Mouse (Mus musculus): ENCODE measurements around the gene Cdkn3. TPM values are rescaled to one million over a fixed set of nuclear protein-coding genes. Genes with fewer than 3 reads are reported as not detected.
"Not testable (repeated sequence)": the region's sequence is repeated elsewhere in the genome, so short reads cannot be mapped to it uniquely, and the experiment has no call there.

The Cdkn3 gene
- under 1 TPM; 0.46 TPM for total RNA-seq (2021)
- long read RNA-seq, experiment 1, partial matches to known transcripts = 0 of 4 reads
- long read RNA-seq, experiment 1, other reads (novel, unspliced or antisense) = 4 of 4 reads
- long read RNA-seq, experiment 2, partial matches to known transcripts = 0 of 3 reads
- long read RNA-seq, experiment 2, other reads (novel, unspliced or antisense) = 3 of 3 reads

GRCm38 (mm10) chr14:46760355-46761029 is at the start of gene Cdkn3:
TSS of gene Cdkn3 (plus strand) at chr14:46760541.
- DNase-seq = peak; percentile 93

GRCm38 (mm10) chr14:46718483-46718922 is 41.8 kb upstream of the Cdkn3 start:
- DNase-seq = no peak

GRCm38 (mm10) chr14:46722031-46722430 is 38.3 kb upstream of the Cdkn3 start:
- no peak for DNase-seq

- DNase-seq = no peak
These were observed 36.5 kb upstream of the Cdkn3 start for GRCm38 (mm10) chr14:46723828-46724227.

GRCm38 (mm10) chr14:46724941-46725340 is 35.4 kb upstream of the Cdkn3 start:
- no peak for DNase-seq

- DNase-seq = no peak
These were observed 34.6 kb upstream of the Cdkn3 start for GRCm38 (mm10) chr14:46725743-46726142.

GRCm38 (mm10) chr14:46734262-46734661 is 26.1 kb upstream of the Cdkn3 start:
- no peak for DNase-seq

- DNase-seq = no peak
These were observed 25.4 kb upstream of the Cdkn3 start for GRCm38 (mm10) chr14:46734761-46735455.

GRCm38 (mm10) chr14:46736366-46736765 is 24.0 kb upstream of the Cdkn3 start:
- no peak for DNase-seq

GRCm38 (mm10) chr14:46737346-46737745 is 23.0 kb upstream of the Cdkn3 start:
- not testable (repeated sequence) for DNase-seq

GRCm38 (mm10) chr14:46742674-46743073 is 17.7 kb upstream of the Cdkn3 start:
- no peak for DNase-seq

- DNase-seq = no peak
These were observed 14.9 kb upstream of the Cdkn3 start for GRCm38 (mm10) chr14:46745413-46745812.

GRCm38 (mm10) chr14:46754371-46754770 is 6.0 kb upstream of the Cdkn3 start:
- DNase-seq = not testable (repeated sequence)

GRCm38 (mm10) chr14:46755851-46756250 is 4.5 kb upstream of the Cdkn3 start:
- DNase-seq = no peak

- DNase-seq = no peak
These were observed 2.6 kb upstream of the Cdkn3 start for GRCm38 (mm10) chr14:46757736-46758135.

- DNase-seq = no peak
These were observed 379 bp upstream of the Cdkn3 start for GRCm38 (mm10) chr14:46759970-46760354.

GRCm38 (mm10) chr14:46761186-46761585 is 845 bp downstream of the Cdkn3 start:
- no peak for DNase-seq

GRCm38 (mm10) chr14:46767116-46767515 is 6.8 kb downstream of the Cdkn3 start:
- no peak for DNase-seq

GRCm38 (mm10) chr14:46770036-46770435 is 9.7 kb downstream of the Cdkn3 start:
- no peak for DNase-seq

GRCm38 (mm10) chr14:46778756-46779155 is 18.4 kb downstream of the Cdkn3 start:
- DNase-seq = no peak

- DNase-seq = no peak
These were observed 18.9 kb downstream of the Cdkn3 start for GRCm38 (mm10) chr14:46779217-46779616.

- DNase-seq = no peak
These were observed 20.7 kb downstream of the Cdkn3 start for GRCm38 (mm10) chr14:46781086-46781485.

GRCm38 (mm10) chr14:46782187-46782828 is 22.0 kb downstream of the Cdkn3 start:
- DNase-seq = no peak

Data from gastrocnemius, postnatal 25 days (tissue).